Mouse (Mus musculus) embryonic fibroblast, embryonic 13.5 days (primary cell): Measurements from ENCODE around the gene Ppp6r2.

Experiments
- CTCF ChIP-seq: IDR thresholded peaks from 2 replicates; pipeline ENCODE4 v1.5.1; 2011; ENCODE audit warnings: mild to moderate bottlenecking, control low read depth, low read length, moderate library complexity, borderline replicate concordance; ENCODE audit not compliant: insufficient read depth
- POLR2A ChIP-seq: IDR thresholded peaks from 2 replicates; pipeline ENCODE4 v1.6.1; 2011; ENCODE audit warnings: low read depth, mild to moderate bottlenecking, control low read depth, low read length, moderate library complexity

DNA sequence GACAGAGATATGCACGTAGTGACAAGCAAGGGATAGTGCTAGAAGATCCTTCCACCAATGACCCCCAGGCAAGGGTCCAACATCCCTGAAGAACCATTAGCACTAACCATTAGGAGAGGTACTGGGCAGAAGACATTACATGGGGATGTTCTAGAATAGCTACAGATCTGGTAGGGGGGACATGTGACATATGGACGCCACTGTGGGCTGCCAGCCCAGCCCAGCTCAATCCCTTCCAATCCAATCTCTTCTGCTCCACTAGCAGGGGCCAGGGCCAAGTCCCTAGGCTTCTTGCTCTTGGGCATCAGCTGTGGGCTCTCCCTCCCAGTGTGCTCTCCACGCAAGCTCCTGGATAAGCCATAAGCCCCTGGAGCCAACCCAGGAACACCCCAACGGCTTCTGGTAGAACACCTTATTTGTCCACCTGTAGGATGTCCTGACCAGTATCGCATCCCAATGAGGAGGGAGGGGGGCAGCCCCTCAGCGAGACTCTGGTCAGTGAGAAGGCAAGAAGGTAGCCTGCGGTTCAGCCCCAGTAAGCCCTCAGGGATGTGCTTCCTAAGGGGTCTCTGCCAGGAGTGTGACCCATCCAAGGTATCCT is 33.0 kb upstream of the Ppp6r2 start:
- TF ChIP-seq CTCF = no peak
- TF ChIP-seq POLR2A = no peak
